Mouse (Mus musculus): ENCODE measurements around the gene Ephb1.

The Ephb1 gene

GRCm38 (mm10) chr9:102249124-102249816 is 105.2 kb downstream of the Ephb1 start:
- DNase-seq (ENCODE audit: low read depth, low spot score), result no peak

- DNase-seq (ENCODE audit: low read depth, low spot score), result no peak
Observed at GRCm38 (mm10) chr9:102245551-102245950, 108.9 kb downstream of the Ephb1 start.

- DNase-seq (ENCODE audit: low read depth, low spot score), result peak; percentile 20
Observed at GRCm38 (mm10) chr9:102243296-102243695, 111.2 kb downstream of the Ephb1 start.

GRCm38 (mm10) chr9:102241546-102241945 is 112.9 kb downstream of the Ephb1 start:
- DNase-seq (ENCODE audit: low read depth, low spot score), result no peak

GRCm38 (mm10) chr9:102240215-102240614 is 114.3 kb downstream of the Ephb1 start:
- DNase-seq (ENCODE audit: low read depth, low spot score), result no peak

- peak; percentile 27 for DNase-seq (ENCODE audit: low read depth, low spot score)
Observed at GRCm38 (mm10) chr9:102235444-102235951, 119.0 kb downstream of the Ephb1 start.

GRCm38 (mm10) chr9:102231248-102231647 is 123.2 kb downstream of the Ephb1 start:
- no peak for DNase-seq (ENCODE audit: low read depth, low spot score)

GRCm38 (mm10) chr9:102216746-102217566 is 137.5 kb downstream of the Ephb1 start:
- DNase-seq (ENCODE audit: low read depth, low spot score), result peak; percentile 21

GRCm38 (mm10) chr9:102212036-102212383 is 142.5 kb downstream of the Ephb1 start:
- DNase-seq (ENCODE audit: low read depth, low spot score), result no peak

- DNase-seq (ENCODE audit: low read depth, low spot score), result no peak
Observed at GRCm38 (mm10) chr9:102211296-102212035, 143.0 kb downstream of the Ephb1 start.

GRCm38 (mm10) chr9:102205518-102205917 is 149.0 kb downstream of the Ephb1 start:
- peak; percentile 81 for DNase-seq (ENCODE audit: low read depth, low spot score)

- no peak for DNase-seq (ENCODE audit: low read depth, low spot score)
Observed at GRCm38 (mm10) chr9:102201867-102202266, 152.6 kb downstream of the Ephb1 start.

- DNase-seq (ENCODE audit: low read depth, low spot score), result no peak
Observed at GRCm38 (mm10) chr9:102196856-102197255, 157.6 kb downstream of the Ephb1 start.

- DNase-seq (ENCODE audit: low read depth, low spot score), result no peak
Observed at GRCm38 (mm10) chr9:102194063-102194462, 160.4 kb downstream of the Ephb1 start.

- no peak for DNase-seq (ENCODE audit: low read depth, low spot score)
Observed at GRCm38 (mm10) chr9:102192724-102193685, 161.5 kb downstream of the Ephb1 start.

GRCm38 (mm10) chr9:102190058-102190457 is 164.4 kb downstream of the Ephb1 start:
- no peak for DNase-seq (ENCODE audit: low read depth, low spot score)

GRCm38 (mm10) chr9:102189406-102189805 is 165.1 kb downstream of the Ephb1 start:
- no peak for DNase-seq (ENCODE audit: low read depth, low spot score)

GRCm38 (mm10) chr9:102183663-102184274 is 170.7 kb downstream of the Ephb1 start:
- DNase-seq (ENCODE audit: low read depth, low spot score), result no peak

GRCm38 (mm10) chr9:102181810-102182490 is 172.5 kb downstream of the Ephb1 start:
- no peak for DNase-seq (ENCODE audit: low read depth, low spot score)

- DNase-seq (ENCODE audit: low read depth, low spot score), result no peak
Observed at GRCm38 (mm10) chr9:102181276-102181675, 173.2 kb downstream of the Ephb1 start.

Data from ES-CJ7 (cell line).